Mouse (Mus musculus) right cerebral cortex, postnatal 25 days (tissue): ENCODE measurements around the gene Socs1.

Experiments used
- DNase-seq: peaks from one replicate; pipeline ENCODE4 v3.0.0; 2022

Gene Socs1

DNA sequence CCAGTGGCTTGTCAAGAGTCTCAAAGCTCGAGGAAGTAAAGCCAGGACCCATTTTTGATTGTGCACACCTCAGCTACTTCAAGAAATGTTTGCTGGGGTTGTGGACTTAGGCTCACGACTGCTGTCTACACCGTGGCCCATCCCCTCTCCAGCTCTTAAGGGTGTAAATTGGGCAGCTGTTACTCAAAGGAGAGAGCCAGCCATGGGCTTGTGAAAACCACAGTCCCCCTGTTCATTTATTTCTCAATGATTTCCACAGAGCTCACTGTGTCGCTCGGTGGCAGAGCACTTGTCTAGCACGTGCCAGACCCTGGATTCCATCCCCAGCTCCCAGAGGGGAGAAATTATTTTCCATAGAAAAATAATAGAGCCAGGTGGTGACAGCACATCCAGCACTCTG lies 29.2 kb downstream of the Socs1 start:
- no peak for DNase-seq

DNA sequence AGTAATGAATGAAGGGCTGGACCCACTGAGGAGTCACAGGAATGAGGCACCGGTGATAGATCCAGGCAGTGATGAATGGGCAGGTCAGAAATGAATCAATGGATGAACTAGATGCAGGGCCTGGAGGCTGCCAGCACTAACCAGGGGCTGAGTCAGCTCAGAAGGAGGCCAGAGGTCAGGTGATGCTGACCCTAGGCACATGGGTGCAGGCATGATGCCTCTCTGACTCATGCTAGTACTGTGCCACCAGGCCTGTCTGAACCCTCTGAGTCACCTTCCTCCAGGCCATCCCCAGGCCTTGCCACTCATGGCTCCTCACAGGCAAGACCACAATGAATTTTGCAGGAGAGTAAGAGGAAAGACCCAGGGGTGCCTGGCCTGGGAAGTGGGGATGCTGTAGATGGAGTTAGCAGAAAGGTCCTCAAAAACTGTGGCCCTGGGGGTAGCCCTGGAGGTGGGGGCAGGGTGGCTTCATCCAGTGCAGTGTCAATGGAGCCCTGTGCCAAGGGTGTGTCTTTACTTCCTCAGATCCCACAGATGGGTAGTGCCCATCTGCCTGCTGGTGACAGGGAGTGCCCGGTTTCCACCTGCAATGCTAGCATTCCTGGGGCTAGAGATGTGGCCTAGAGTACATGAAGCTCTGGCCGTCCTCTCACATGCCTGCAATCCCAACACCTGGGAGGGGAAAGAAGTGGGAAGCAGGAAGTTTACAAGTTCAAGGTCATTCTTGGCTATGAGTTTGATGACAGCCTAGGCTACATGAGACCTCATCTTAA lies 30.6 kb downstream of the Socs1 start:
- no peak for DNase-seq

DNA sequence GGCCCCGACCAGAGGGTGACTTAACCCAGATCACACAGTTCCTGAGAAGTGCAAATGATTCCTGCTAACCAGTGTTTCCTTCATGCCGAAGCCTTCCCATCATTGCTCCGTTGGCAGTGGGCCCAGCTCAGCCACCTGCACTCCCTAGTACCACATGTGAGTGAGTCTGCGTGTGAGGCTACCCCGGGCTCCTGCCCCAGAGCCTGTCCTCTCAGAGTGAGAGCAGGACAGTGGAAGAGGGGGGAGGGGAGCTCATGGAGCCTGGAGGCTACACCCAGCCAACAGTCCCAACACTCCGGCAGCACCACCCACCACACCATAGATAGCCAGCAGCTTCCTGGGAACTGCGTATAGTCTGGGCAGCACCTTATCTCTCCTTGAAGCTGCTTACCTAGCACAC lies 35.5 kb downstream of the Socs1 start:
- DNase-seq = peak; percentile 32

DNA sequence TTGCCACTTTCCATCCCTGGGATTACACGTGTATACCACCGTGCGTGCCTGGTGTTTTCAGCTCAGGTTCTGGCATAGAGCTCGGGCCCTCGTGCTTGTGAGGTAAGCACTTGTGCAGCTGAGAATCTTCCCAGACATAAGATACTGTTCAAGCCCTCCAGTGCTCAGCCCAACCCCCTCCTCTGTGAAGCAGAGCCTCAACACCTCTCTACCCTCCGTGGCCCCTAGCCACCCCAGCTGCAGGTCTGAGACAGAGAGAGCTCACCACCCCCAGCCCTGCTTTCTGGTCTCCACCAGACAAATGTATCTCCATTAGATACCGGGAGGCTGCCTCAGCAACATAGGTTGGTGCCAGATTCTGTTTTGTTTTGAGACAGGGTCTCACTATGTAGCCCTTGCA lies 36.1 kb downstream of the Socs1 start:
- DNase-seq = no peak

DNA sequence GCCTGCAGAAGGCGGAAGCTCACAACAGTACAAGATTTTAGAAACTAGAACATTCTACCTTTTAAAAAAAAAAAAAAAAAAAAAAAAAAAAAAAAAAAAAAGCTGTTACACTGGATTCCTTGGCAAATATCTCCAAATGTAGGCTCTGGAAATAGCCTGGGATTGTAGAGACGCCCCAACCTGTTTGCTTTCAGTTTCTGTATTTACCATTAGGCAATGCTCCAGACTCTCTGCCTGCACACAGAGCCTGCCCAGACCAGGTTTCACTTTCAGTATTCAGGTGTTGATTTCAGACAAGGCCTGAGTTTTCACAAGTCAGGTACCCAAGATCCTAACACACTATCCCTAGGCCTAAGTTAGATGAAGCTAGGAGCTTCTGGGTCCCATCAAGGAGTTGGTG lies 44.3 kb downstream of the Socs1 start:
- DNase-seq = no peak

DNA sequence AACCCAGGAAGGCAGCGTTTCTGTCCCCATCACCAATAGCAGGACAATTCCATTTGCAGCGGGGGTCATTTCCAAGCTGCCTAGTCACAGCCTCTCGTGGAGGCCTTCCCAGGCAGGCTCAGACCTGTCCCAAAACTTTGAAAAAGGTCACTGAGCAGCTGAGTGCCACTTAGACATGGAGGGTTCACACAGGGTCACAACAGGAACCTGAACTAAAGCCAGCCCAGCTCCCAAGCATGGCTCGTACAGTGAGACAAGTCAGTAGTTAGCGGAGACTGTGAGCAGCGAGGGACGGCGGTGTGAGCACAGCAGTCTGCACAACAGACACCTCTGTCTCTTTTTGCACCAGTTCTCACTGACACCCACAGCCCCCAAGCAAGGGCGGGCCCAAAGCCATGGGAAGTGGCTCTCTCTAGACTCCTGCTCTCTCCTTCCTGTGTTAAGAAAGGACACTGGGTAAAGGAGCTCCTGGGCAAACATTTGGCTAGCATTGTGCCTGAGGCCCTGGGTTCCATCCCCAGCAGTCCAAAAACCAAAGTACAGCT lies 45.4 kb downstream of the Socs1 start:
- no peak for DNase-seq

DNA sequence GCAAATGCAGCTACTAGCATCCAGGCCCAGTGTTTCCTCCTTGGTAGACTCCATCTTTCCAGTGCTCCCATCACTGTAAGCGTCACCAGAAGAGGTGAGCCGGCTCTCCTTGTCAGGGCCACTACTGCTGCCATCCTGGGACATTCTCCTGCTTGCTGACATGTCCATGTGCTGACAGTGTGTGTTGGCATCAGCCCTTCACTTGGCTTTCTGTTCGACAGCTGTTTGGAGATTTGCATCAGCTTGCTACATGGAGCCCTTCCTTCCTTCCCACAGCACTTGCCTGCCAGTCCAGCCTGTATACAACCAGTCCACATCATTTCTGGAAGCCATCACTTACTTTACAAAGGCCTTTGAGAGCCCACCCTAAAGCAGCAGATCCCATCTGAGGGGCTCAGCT lies 46.5 kb downstream of the Socs1 start:
- no peak for DNase-seq

DNA sequence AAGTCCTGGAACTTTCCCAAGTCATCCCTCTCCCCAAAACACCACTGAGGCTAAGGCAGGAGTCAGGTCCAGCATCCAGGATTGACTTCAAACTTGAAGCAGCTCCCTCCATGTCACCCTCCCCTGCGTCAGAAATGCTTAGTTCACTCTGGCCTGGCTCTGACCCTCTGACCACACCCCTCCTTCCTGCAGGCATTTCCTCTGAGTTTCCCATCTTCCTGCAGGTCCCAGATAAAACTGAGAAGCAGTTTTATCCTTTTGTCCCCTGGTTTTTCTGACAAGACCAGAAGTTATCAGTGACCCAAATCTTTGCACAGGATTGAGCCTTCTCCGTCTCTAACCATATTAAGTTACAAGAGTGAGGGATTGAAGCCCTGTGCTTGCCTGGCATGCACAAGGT lies 47.8 kb downstream of the Socs1 start:
- no peak for DNase-seq

DNA sequence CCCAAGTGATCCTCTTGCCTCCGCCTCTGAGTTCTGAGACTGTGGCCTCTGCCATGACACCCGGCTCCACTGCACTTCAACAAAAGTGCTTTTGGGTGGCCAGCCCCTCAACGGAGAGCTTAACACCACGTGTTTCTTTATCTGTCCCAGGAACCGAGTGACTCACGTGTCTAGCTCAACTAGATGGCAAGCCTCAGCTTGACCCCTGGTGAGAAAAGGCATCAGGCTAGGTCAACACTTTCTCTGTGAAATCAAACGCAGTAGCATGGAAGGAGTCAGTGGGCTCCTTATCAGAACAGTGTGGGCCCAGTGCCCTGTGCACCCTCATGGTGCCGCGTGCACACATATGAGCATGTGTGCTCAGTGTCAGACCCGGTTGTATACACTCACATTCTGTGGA lies 49.0 kb downstream of the Socs1 start:
- no peak for DNase-seq

DNA sequence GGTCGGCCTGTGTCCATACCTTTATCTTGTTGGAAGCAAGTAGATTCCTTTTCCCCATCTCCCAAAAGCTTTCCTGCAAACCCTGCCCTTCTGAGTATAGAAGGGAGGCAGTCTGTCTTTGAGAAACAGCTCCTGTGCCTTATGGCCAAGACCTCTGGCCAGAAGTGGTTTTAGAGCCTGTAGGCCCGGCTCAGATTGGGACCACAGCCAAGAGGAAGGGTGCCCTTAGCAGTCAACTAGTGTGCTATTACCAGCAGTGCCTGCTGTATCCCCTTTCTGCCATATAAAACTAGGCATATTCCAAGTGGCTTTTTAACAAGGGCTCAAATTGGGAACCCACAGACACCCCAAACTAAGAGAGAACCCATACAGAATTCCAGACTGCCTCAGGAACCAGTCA lies 49.6 kb downstream of the Socs1 start:
- DNase-seq = no peak

DNA sequence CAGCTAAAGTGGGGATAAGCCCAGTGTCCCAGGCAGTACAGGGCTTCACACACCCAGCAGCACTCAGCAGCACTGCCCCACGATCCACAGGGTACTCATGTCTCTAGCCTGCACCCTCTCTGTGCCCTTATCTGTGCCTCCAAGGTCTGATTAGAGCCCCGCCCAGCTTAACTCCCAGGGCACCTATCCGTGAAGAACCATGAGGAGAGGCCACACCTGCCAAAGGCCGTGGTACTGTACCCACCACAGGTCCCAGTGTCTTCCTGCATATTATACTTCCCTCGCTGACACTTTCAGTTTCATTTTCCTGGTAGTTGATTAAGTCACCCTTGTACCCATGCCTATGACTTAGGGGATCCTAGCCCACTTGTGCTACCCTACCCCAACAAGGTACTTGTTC lies 52.9 kb downstream of the Socs1 start:
- no peak for DNase-seq
